Mouse (Mus musculus) small intestine, adult 2 months (tissue): Measurements from ENCODE around the gene Ncf2.

Experiments
- CTCF ChIP-seq: fragments of 200-500 bp; IDR thresholded peaks from 2 replicates; pipeline ENCODE4 v1.5.1; 2012; ENCODE audit warnings: low read depth, mild to moderate bottlenecking, control low read depth, inconsistent platforms, low read length, moderate library complexity, mixed read lengths; ENCODE audit not compliant: insufficient replicate concordance, insufficient read length; ENCODE audit errors: extremely low read depth
- POLR2A ChIP-seq: fragments of 200-500 bp; IDR thresholded peaks from 2 replicates; pipeline ENCODE4 v1.6.1; 2012; ENCODE audit warnings: low read depth, mild to moderate bottlenecking, control low read depth, inconsistent platforms, low read length, moderate library complexity

- no peak for TF ChIP-seq CTCF
- TF ChIP-seq POLR2A, result no peak
Observed at GRCm38 (mm10) chr1:152846856-152847255, 46.9 kb downstream of the Ncf2 start.
